Mouse (Mus musculus) layer of hippocampus, adult 9-10 months (tissue): ENCODE results near the gene Gm21170.
"Not testable (repeated sequence)": the region's sequence is repeated elsewhere in the genome, so short reads cannot be mapped to it uniquely, and the experiment has no call there.

ENCODE experiments used
- DNase-seq: peaks from one replicate; pipeline ENCODE4 v3.0.0; 2022; ENCODE audit warnings: low spot score

Gm21170 gene

DNA sequence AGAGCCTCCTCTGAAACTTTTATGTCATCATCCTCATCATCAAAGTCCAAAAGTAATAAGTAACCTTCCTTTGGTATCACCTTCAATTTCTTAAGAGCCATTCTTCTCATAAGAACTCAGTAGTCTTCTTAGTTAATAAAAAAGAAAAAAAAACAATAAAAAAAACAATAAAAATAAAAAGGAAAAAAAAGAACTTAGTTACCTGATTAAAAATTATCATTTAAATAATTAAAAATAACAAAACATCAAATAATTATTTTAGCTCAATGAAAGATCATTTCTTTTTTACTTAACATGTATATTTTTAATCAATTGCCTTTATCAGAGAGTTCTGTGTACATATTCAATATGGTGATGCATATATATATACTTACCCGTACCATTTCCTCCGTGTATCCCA is at the start of gene Gm21170:
Gene Gm21170 (minus strand): TSS at position 101 of the 400 bp plus-strand sequence.
- DNase-seq, result not testable (repeated sequence)
